Mouse (Mus musculus) intestine, embryonic 15.5 days (tissue): ENCODE data around the gene 1110017D15Rik. TPM values are rescaled to one million over a fixed set of nuclear protein-coding genes. Genes with fewer than 3 reads are reported as not detected.
A peak's percentile ranks its signal among the peaks of the same experiment; 100 is the strongest.

Source experiments
- ATAC-seq: fragments of 200-750 bp; cut with Nextera tagmentation; 2 replicates; pipeline ENCODE4 v1.8.0; 2017; ENCODE audit warnings: moderate TSS enrichment, moderate library complexity
- H3K27ac ChIP-seq: fragments of 300-500 bp; sonication (generic); 2 replicates; pipeline ENCODE4 v1.5.1; 2015; ENCODE audit warnings: mild to moderate bottlenecking, inconsistent platforms
- H3K27me3 ChIP-seq: fragments of 300-500 bp; sonication (generic); replicated peaks from 2 replicates; pipeline ENCODE4 v1.6.1; 2015; ENCODE audit warnings: inconsistent platforms
- H3K36me3 ChIP-seq: fragments of 300-500 bp; sonication (generic); 2 replicates; pipeline ENCODE4 v1.6.1; 2015; ENCODE audit warnings: inconsistent platforms
- H3K4me1 ChIP-seq: fragments of 300-500 bp; sonication (generic); replicated peaks from 2 replicates; pipeline ENCODE4 v1.6.1; 2015; ENCODE audit warnings: inconsistent platforms
- H3K4me2 ChIP-seq: fragments of 300-500 bp; sonication (generic); replicated peaks from 2 replicates; pipeline ENCODE4 v1.6.1; 2015; ENCODE audit warnings: mild to moderate bottlenecking, inconsistent platforms
- H3K4me3 ChIP-seq: fragments of 300-500 bp; sonication (generic); replicated peaks from 2 replicates; pipeline ENCODE4 v1.5.1; 2015; ENCODE audit warnings: inconsistent platforms
- H3K9ac ChIP-seq: fragments of 300-500 bp; sonication (generic); 2 replicates; pipeline ENCODE4 v1.6.1; 2015; ENCODE audit warnings: inconsistent platforms
- H3K9me3 ChIP-seq: fragments of 300-500 bp; sonication (generic); 2 replicates; pipeline ENCODE4 v1.6.1; 2016; ENCODE audit warnings: inconsistent platforms
- WGBS: fragments of 180-500 bp; shearing (Covaris S2); methylation state at CpG from one replicate; pipeline ENCODE4 v1.1.7; 2015; 5-methylcytosine and 5-hydroxymethylcytosine counted together
- polyA plus RNA-seq: library from polyadenylated mRNA; unstranded; fragments of >200 nt; fragmentation: Nextera tagmentation; extraction: Ambion mirVana; gene quantifications from 2 replicates; pipeline ENCODE4 v1.2.1, GENCODE M21; 2015

The 1110017D15Rik gene
- polyA plus RNA-seq, 1 experiment from 2014 or later: 0.55 TPM

DNA sequence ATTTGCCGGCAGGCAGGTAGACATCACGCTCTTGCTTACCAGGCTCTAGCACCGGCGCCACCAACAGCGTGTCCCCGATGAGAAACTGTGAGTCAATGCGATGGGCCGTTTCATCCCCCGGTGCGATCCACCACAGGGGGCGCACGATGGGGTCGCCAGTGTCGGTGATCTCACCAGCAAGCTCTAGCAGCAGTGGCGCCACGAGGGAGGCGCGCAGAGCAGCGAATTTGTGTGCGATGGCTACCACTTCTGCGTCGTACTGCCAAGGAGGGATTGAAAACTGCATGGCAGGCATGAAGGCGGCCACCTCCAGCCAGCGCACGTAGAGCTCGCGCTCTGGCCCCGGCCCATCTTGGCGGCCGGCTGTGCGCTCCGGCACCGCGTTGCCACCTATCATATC, 19.6 kb downstream of the 1110017D15Rik start:
- WGBS: 16% methylated on average over 34 of the region's 34 CpGs
- Histone ChIP-seq H3K36me3 (no peaks in the 10 kb centered on the region), H3K9ac (no peak overlapping the region), H3K9me3 (no peaks in the 10 kb centered on the region), H3K4me1 (peaks cover 19% of the 10 kb centered on the region), H3K27me3 (peaks cover 39% of the 10 kb centered on the region), H3K4me3 (peak overlapping the region; percentile 28), H3K27ac (no peak overlapping the region), H3K4me2 (peak overlapping the region; percentile 66)
- no peak for ATAC-seq

DNA sequence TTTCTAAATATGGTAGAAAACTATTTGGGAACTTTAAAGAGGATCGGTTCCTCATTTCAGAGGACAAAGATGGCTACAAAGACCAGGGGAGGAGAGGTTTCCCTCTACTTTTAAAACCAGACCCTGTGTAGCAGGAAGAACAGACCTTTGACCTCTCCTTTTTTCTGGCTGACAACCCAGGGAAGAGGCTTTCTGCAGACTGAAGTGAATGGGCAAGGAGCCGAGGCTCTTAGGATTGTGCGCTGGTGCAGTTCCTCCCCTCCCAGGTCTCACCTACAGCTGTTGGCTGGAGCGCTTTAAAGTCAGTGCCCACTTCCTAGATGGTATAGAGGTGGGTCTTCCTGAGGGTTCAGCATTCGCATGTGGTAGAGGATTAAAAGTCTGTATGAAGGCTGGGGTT, 20.1 kb downstream of the 1110017D15Rik start:
- Histone ChIP-seq H3K4me1 (peaks cover 16% of the 10 kb centered on the region), H3K27me3 (peaks cover 39% of the 10 kb centered on the region), H3K4me3 (no peak overlapping the region), H3K4me2 (no peak overlapping the region), H3K36me3 (no peaks in the 10 kb centered on the region), H3K9ac (no peak overlapping the region), H3K9me3 (no peaks in the 10 kb centered on the region), H3K27ac (no peak overlapping the region)
- WGBS: 72% methylated on average over 5 of the region's 5 CpGs
- ATAC-seq: no peak

DNA sequence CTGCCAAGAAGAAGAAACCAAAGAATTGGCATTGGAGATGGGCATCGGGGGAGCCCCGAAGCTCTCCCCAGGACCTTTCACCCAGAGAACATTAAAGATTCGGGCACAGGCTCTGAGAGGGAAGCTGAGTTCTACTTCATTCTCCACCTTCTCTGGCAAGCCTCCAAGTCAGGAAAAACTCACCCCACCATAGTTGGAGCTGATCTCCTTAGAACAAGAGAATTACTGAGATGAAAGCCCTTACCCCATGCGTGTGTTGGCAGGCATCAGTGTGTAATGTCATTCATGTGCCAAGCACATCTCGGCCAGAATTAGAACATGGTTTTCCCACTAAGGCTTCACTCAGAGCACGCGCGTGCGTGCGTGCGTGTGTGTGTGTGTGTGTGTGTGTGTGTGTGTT, 21.3 kb downstream of the 1110017D15Rik start:
- H3K27me3 ChIP-seq: peaks cover 39% of the 10 kb centered on the region
- peaks cover 16% of the 10 kb centered on the region for H3K4me1 ChIP-seq
- no peak for ATAC-seq
- H3K4me2 ChIP-seq: no peak overlapping the region
- no peak overlapping the region for H3K4me3 ChIP-seq
- no peaks in the 10 kb centered on the region for H3K9me3 ChIP-seq
- no peak overlapping the region for H3K27ac ChIP-seq
- H3K9ac ChIP-seq: no peak overlapping the region
- 85% methylated on average over 11 of the region's 11 CpGs for WGBS
- no peaks in the 10 kb centered on the region for H3K36me3 ChIP-seq

DNA sequence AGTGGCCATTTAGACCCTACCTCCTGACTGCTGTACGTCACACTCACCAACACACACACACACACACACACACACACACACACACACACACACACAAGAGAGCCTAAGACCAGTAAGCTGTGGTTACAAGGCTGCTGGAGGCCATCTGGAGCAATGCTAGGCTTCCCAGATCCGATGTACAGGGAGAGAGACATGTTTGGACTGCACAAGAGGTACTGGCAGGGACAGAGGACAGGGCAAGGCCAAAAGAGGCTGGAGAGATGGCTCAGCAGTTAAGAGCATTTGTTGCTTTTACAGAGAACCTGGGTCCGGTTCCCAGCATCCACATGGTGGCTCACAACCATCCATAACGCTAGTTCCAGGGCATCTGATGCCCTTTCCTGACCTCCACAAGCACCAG, 22.1 kb downstream of the 1110017D15Rik start:
- H3K27ac ChIP-seq: 0 out of 2 replicates have a peak overlapping the region, but pooled peaks have one; percentile 54
- H3K27me3 ChIP-seq: peaks cover 34% of the 10 kb centered on the region
- no peak overlapping the region for H3K4me3 ChIP-seq
- no peaks in the 10 kb centered on the region for H3K36me3 ChIP-seq
- no peak overlapping the region for H3K9ac ChIP-seq
- no peak for ATAC-seq
- 77% methylated on average over 4 of the region's 4 CpGs for WGBS
- peaks cover 16% of the 10 kb centered on the region for H3K4me1 ChIP-seq
- H3K9me3 ChIP-seq: no peaks in the 10 kb centered on the region
- H3K4me2 ChIP-seq: no peak overlapping the region

DNA sequence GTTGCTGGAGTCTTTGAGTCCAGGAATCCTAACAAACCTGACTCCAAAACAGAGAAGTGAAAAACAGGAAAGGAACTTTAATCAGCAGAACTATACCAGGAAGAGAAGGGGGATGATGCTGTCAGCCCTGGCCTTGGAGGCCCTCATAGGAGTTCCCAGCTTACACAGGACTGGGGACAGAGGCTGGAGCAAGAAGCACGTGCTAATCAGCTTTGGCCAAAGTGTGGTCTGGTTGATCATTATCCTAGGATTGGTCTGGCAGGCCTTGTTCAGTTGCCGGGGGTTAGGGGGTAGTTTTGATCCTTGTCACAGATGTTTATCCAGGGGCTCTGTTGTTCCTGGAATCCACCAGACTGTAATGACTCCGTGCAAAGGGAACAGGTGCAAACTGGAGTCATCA, 22.8 kb downstream of the 1110017D15Rik start:
- H3K36me3 ChIP-seq: no peaks in the 10 kb centered on the region
- peak overlapping the region; percentile 57 for H3K27ac ChIP-seq
- no peak overlapping the region for H3K9ac ChIP-seq
- no peak overlapping the region for H3K4me2 ChIP-seq
- peak; percentile 66 for ATAC-seq
- H3K9me3 ChIP-seq: no peaks in the 10 kb centered on the region
- peaks cover 16% of the 10 kb centered on the region for H3K4me1 ChIP-seq
- H3K4me3 ChIP-seq: no peak overlapping the region
- WGBS: 32% methylated on average over 3 of the region's 3 CpGs
- peaks cover 27% of the 10 kb centered on the region for H3K27me3 ChIP-seq

DNA sequence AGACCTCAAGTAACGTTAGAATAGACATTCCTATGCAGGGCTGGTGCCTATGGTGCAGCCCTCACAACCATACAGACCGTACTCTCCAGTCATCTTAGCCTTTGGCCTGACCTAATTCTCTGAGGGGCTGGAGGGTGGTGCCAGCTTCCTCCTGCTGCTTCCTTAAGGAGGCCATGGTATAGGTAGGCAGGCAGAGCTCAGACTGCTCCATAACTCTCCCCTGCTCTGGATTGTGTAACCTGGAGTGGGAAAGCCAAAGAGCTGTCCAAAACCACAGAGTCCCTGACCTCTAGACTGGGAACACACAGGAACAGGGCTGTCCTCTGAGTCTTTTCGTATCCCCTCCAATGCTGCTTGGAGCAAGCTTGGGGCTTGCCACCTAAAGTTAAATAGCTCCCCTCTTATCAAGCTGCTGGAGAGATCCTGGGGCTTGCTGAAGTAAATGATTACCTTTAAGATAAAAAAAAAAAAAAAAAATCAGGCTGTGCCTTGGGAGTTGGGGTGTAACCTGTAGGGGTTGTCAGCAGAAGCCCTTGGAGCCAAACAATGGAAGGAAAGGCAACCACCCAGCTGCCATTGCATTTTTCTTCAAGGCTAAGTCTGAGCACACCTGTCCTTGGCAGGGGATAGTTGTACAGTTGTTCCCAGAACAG, 23.5 kb downstream of the 1110017D15Rik start:
- Histone ChIP-seq H3K27ac (peak overlapping the region; percentile 70), H3K4me3 (no peak overlapping the region), H3K36me3 (no peaks in the 10 kb centered on the region), H3K27me3 (peaks cover 19% of the 10 kb centered on the region), H3K9ac (no peak overlapping the region), H3K4me2 (peak overlapping the region; percentile 4; the same call in 1 of the 2 replicates), H3K4me1 (peaks cover 12% of the 10 kb centered on the region), H3K9me3 (no peaks in the 10 kb centered on the region)
- peak; percentile 85 for ATAC-seq
- 49% methylated on average over 3 of the region's 3 CpGs for WGBS

DNA sequence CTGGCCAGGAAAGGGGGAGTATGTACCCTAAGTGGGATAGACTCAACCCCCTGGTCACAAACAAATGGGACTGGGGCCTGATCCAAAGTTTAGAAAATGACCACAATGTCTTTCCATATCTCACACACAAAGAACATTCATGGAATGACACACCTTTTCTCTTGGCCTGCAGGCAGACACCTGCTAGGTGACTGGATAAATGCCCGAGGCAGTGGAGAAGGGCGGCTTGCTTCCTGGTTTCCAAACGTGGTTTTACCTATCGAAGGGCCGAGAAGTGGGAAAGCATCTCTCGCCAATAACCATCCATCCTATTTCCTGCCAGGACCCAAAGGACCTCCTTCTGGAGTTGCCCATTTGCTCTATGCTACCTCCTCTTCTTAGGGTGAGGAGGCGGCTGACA, 24.2 kb downstream of the 1110017D15Rik start:
- H3K4me1 ChIP-seq: peaks cover 6% of the 10 kb centered on the region
- no peaks in the 10 kb centered on the region for H3K36me3 ChIP-seq
- H3K4me3 ChIP-seq: no peak overlapping the region
- H3K4me2 ChIP-seq: peak overlapping the region; percentile 4; the same call in 1 of the 2 replicates
- H3K27ac ChIP-seq: peak overlapping the region; percentile 70
- WGBS: 74% methylated on average over 7 of the region's 7 CpGs
- ATAC-seq: 0 out of 2 replicates have a peak, but pooled peaks have one; percentile 3
- H3K9ac ChIP-seq: no peak overlapping the region
- H3K27me3 ChIP-seq: peaks cover 13% of the 10 kb centered on the region
- H3K9me3 ChIP-seq: no peaks in the 10 kb centered on the region

DNA sequence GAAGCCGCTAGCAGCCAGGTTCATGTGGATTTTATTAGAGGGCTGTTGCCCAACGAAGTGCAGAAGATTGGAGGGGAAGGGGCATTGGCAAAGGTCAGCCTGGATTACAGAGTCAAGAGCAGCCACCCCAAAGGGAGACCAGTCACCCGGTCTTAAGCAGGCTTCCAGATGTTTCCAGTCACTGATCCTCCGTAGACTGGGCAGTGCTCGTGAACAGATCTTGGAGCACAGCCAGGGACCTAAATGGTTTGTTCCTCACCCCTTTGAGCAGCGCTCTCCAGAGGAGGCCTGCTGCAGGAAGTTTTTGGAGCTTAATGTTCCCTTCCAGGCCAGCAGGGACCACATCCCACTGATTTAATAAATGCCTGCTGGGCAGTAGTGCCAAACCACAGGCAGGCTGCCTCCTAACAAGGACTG, 35.5 kb downstream of the 1110017D15Rik start:
- peak overlapping the region; percentile 32 for H3K27ac ChIP-seq
- H3K27me3 ChIP-seq: no peaks in the 10 kb centered on the region
- H3K36me3 ChIP-seq: no peaks in the 10 kb centered on the region
- no peak overlapping the region for H3K4me3 ChIP-seq
- no peak overlapping the region for H3K9ac ChIP-seq
- peaks cover 12% of the 10 kb centered on the region for H3K4me1 ChIP-seq
- H3K9me3 ChIP-seq: no peaks in the 10 kb centered on the region
- peak; percentile 69 for ATAC-seq
- 44% methylated on average over 6 of the region's 6 CpGs for WGBS
- no peak overlapping the region for H3K4me2 ChIP-seq

DNA sequence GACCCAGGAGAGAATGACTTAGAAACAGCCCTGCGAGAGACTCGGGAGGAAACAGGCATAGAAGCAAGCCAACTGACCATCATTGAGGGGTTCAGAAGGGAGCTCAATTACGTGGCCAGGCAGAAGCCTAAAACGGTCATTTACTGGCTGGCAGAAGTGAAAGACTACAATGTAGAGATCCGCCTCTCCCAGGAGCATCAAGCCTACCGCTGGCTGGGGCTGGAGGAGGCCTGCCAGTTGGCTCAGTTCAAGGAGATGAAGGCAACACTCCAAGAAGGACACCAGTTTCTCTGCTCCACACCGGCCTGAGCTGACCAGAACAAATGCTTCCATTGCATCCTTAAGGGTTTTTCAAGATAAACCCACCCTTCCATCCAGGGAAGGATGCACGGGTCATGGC, 36.9 kb downstream of the 1110017D15Rik start:
- Histone ChIP-seq H3K27ac (peak overlapping the region; percentile 34; the same call in 1 of the 2 replicates), H3K4me1 (peaks cover 12% of the 10 kb centered on the region), H3K27me3 (no peaks in the 10 kb centered on the region), H3K4me2 (no peak overlapping the region), H3K4me3 (no peak overlapping the region), H3K9ac (no peak overlapping the region), H3K36me3 (no peaks in the 10 kb centered on the region), H3K9me3 (no peaks in the 10 kb centered on the region)
- 70% methylated on average over 8 of the region's 8 CpGs for WGBS
- no peak for ATAC-seq

DNA sequence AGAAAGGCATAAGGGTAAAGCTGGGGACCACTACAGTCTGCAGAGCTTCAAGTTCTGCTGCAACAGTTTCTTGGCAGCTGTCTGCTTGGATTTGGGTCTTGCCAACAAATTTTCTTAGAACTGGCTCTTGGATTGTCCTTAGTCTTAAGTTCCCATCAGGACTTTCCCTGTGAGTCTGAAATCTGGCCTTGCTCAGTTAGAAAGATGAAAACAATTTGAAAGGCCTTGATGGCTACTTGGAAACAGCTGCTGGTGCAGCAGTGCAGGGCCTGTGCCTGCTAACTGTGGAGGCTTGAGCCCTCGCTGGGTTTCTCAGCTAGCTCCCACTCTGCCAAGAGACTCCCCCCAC, 37.7 kb downstream of the 1110017D15Rik start:
- Histone ChIP-seq H3K4me1 (peaks cover 12% of the 10 kb centered on the region), H3K9me3 (no peaks in the 10 kb centered on the region), H3K9ac (no peak overlapping the region), H3K27ac (peak overlapping the region; percentile 34; the same call in 1 of the 2 replicates), H3K36me3 (no peaks in the 10 kb centered on the region), H3K4me2 (no peak overlapping the region), H3K27me3 (no peaks in the 10 kb centered on the region), H3K4me3 (no peak overlapping the region)
- peak; percentile 71; the same call in 1 of the 2 replicates for ATAC-seq
- WGBS: 61% methylated on average over 1 of the region's 1 CpGs

DNA sequence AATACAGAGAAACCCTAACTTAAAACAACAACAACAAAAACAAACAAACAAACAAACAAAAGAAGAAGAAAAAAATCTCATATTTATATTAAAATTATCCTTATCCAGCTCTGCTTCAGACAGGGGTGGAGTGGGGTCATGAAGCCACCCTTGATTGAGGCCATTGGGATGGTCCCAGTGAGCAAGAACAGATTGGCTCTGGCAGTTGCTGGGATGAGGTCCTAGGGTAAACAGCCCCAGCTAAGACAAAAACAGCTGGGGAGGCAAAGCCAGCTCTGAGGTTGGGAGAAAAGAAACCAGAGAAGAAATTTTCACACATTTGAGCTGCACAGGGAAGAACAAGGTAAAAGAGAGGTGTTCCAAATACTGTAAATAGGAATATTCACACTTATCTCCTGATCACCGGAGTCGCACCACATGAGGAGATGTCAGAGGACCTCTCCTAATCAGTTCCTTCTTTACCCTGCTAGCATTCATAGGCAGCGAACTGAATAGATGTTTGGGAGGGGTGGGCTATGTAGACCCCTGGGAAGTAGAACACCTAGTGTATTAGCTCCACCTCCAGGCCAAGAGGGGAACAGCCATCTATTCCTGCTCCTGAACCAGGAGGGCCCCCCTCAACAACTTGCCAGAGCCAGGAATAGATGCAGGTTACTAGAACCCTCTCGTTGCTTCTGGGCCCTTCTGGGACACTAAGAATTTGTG, 38.2 kb downstream of the 1110017D15Rik start:
- 0 out of 2 replicates have a peak overlapping the region, but pooled peaks have one; percentile 23 for H3K27ac ChIP-seq
- H3K36me3 ChIP-seq: no peaks in the 10 kb centered on the region
- 70% methylated on average over 4 of the region's 4 CpGs for WGBS

DNA sequence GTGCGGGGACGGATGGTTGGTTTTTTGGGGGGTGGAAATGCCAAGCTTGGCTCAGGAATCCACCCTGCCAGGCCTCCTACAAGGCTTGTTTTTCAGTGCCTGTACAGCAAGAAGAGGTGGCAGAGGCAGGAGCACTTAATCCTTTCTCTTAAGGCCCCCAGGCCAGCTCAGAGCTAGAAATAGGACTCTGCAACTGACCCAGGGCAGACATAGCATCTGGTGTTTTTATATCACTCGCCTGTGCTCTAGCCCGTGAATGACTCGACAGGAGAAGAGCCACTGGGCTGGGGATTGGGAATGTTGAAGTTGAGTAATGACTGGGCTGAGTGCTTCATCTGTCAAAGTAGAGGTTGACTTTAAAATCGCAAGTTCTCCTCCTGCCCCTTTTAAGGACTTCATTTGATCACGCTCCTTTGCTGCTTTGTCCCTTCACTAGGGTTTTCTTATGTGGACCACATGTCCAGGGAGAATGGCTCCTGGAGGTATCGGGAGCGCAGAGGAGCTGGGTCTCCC, 39.4 kb downstream of the 1110017D15Rik start:
- no peaks in the 10 kb centered on the region for H3K27me3 ChIP-seq
- WGBS: 82% methylated on average over 9 of the region's 9 CpGs
- no peaks in the 10 kb centered on the region for H3K9me3 ChIP-seq
- no peaks in the 10 kb centered on the region for H3K36me3 ChIP-seq
- no peak overlapping the region for H3K4me3 ChIP-seq
- H3K4me2 ChIP-seq: no peak overlapping the region
- H3K27ac ChIP-seq: no peak overlapping the region
- ATAC-seq: no peak
- no peak overlapping the region for H3K9ac ChIP-seq
- peaks cover 12% of the 10 kb centered on the region for H3K4me1 ChIP-seq

More for the DNA sequence above, 38.2 kb downstream of the 1110017D15Rik start:
- peaks cover 12% of the 10 kb centered on the region for H3K4me1 ChIP-seq
- no peak overlapping the region for H3K9ac ChIP-seq
- ATAC-seq: 0 out of 2 replicates have a peak, but pooled peaks have one; percentile 10
- H3K9me3 ChIP-seq: no peaks in the 10 kb centered on the region
- H3K27me3 ChIP-seq: no peaks in the 10 kb centered on the region
- no peak overlapping the region for H3K4me2 ChIP-seq
- H3K4me3 ChIP-seq: no peak overlapping the region
